Mouse (Mus musculus) liver, embryonic 14.5 days (tissue): ENCODE data around the gene Iqsec1.

ENCODE experiments used
- CTCF ChIP-seq: IDR thresholded peaks from 2 replicates; pipeline ENCODE4 v1.5.1; 2016; ENCODE audit warnings: antibody characterized with exemption, low read depth, control low read depth
- EP300 ChIP-seq: IDR thresholded peaks from 2 replicates; pipeline ENCODE4 v1.6.1; 2016; ENCODE audit warnings: antibody characterized with exemption, low read depth

GRCm38 (mm10) chr6:90692404-90692803 is 296.1 kb downstream of the Iqsec1 start:
- TF ChIP-seq CTCF (no peak), EP300 (no peak)
